Mouse (Mus musculus) stomach, postnatal 0 days (tissue): ENCODE measurements at regions not wholly inside any gene's neighbourhood (a gene's known extent, or its start where the extent isn't known, plus 50 kb on each side); places are given as distances from the start of the nearest gene placed in this dataset.

Experiments used
- ATAC-seq: fragments of 200-750 bp; cut with Nextera tagmentation; 2 replicates; pipeline ENCODE4 v1.8.0; 2017; ENCODE audit not compliant: low FRiP score, low TSS enrichment
- DNase-seq: peaks from one replicate; pipeline ENCODE4 v3.0.0-alpha.2; 2016; ENCODE audit warnings: low spot score
- H3K27ac ChIP-seq: fragments of 300-500 bp; sonication (generic); replicated peaks from 2 replicates; pipeline ENCODE4 v1.5.1; 2014; ENCODE audit warnings: mild to moderate bottlenecking, control low read depth
- H3K27me3 ChIP-seq: fragments of 300-500 bp; sonication (generic); 2 replicates; pipeline ENCODE4 v1.6.1; 2014; ENCODE audit warnings: low read length; ENCODE audit not compliant: control insufficient read depth, insufficient read depth
- H3K36me3 ChIP-seq: fragments of 300-500 bp; sonication (generic); 2 replicates; pipeline ENCODE4 v1.6.1; 2014; ENCODE audit warnings: low read length, mixed read lengths; ENCODE audit not compliant: control insufficient read depth, insufficient read depth
- H3K4me1 ChIP-seq: fragments of 300-500 bp; sonication (generic); replicated peaks from 2 replicates; pipeline ENCODE4 v1.6.1; 2014; ENCODE audit warnings: antibody characterized with exemption; ENCODE audit not compliant: control insufficient read depth, insufficient read depth
- H3K4me2 ChIP-seq: fragments of 300-500 bp; sonication (generic); replicated peaks from 2 replicates; pipeline ENCODE4 v1.6.1; 2014; ENCODE audit warnings: low read depth, mild to moderate bottlenecking, control low read depth, moderate library complexity
- H3K4me3 ChIP-seq: fragments of 300-500 bp; sonication (generic); 2 replicates; pipeline ENCODE4 v1.5.1; 2014; ENCODE audit warnings: low read depth, low read length, control low read depth
- H3K9ac ChIP-seq: fragments of 300-500 bp; sonication (generic); 2 replicates; pipeline ENCODE4 v1.6.1; 2014; ENCODE audit warnings: mild to moderate bottlenecking, low read length, control low read depth, mixed read lengths
- H3K9me3 ChIP-seq: fragments of 300-500 bp; sonication (generic); 2 replicates; pipeline ENCODE4 v1.6.1; 2016; ENCODE audit warnings: low read length; ENCODE audit not compliant: control insufficient read depth
- CTCF ChIP-seq: IDR thresholded peaks from 2 replicates; pipeline ENCODE4 v1.5.1; 2016; ENCODE audit warnings: antibody characterized with exemption, low read depth, mild to moderate bottlenecking, moderate library complexity
- EP300 ChIP-seq: optimal IDR thresholded peaks from 2 replicates; pipeline ENCODE3; 2016; ENCODE audit warnings: antibody characterized with exemption
- WGBS: fragments of 180-500 bp; shearing (Covaris S2); extraction: QIAGEN DNeasy Blood & Tissue Kit; methylation state at CpG from one replicate; pipeline ENCODE4 v1.1.7; 2014; 5-methylcytosine and 5-hydroxymethylcytosine counted together

DNA sequence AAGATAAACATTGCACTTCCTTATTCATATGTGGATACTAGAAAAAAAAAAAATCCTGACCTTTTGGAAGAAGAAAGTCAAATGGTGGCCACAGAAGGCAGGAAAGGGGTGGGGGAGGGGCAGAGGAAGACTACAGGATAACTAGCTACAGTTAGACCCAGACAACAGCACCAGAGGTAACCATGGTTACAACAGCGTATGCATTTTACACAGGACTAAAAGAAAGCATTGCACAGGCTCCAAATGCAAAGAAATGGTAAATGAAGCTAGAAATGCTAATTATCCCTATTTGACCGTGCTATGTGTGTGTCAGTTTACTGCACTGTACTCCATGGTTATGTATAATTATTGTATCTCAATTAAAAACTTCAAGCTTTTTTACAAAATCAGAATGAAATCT lies 158.4 kb downstream of the Cartpt start:
- DNase-seq: no peak
- H3K36me3 ChIP-seq: no peaks in the 10 kb centered on the region
- TF ChIP-seq CTCF (no peak), EP300 (no peak)
- no peaks in the 10 kb centered on the region for H3K27me3 ChIP-seq
- 75% methylated on average over 2 of the region's 2 CpGs for WGBS
- no peak overlapping the region for H3K9ac ChIP-seq
- ATAC-seq: no peak
- no peaks in the 10 kb centered on the region for H3K4me1 ChIP-seq
- no peak overlapping the region for H3K27ac ChIP-seq
- H3K9me3 ChIP-seq: no peaks in the 10 kb centered on the region
- H3K4me3 ChIP-seq: no peak overlapping the region
- no peak overlapping the region for H3K4me2 ChIP-seq

DNA sequence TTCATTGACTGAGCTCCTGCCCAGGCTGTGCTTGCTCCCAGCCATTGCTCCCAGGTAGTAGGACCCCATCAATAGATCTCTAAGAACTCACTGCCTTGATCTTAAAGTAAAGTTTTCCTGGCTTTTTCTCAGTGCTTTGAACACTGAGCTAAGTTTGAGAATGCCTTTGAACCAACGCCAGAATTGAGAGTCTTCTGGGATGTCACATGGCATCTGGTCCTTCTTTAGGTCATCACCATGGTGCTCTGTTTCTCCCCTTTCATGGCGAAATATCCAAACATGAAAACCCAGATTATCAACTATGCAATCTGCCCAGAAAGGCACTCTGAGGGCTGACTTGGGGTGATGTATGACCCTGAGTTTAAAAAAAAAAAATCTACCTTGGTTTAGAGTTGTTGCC lies 158.9 kb downstream of the Cartpt start:
- H3K27ac ChIP-seq: no peak overlapping the region
- no peak for DNase-seq
- ATAC-seq: no peak
- no peak overlapping the region for H3K9ac ChIP-seq
- no peak overlapping the region for H3K4me2 ChIP-seq
- H3K36me3 ChIP-seq: no peaks in the 10 kb centered on the region
- H3K4me1 ChIP-seq: no peaks in the 10 kb centered on the region
- H3K27me3 ChIP-seq: no peaks in the 10 kb centered on the region
- WGBS: 59% methylated on average over 2 of the region's 2 CpGs
- TF ChIP-seq EP300 (no peak), CTCF (no peak)
- H3K9me3 ChIP-seq: no peaks in the 10 kb centered on the region
- H3K4me3 ChIP-seq: no peak overlapping the region

DNA sequence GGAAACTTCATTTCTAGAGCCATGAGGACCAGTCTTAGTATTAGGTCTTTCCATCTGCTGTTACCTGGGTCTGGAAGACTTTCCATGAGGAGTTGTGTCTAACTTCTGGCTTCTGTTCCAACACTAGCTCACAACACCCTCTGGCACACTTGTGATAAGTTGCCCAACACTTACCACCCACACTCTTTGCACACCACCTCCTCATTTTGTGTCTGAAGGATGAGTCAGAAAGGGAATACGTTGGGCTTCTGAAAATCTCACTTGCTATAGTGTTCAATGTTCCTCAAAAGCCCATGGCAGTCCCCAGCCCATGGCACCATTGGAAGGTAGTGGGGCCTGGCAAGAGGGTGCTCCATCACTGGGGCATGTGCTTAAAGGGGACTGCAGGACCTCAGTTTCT lies 161.5 kb downstream of the Cartpt start:
- no peak overlapping the region for H3K4me3 ChIP-seq
- H3K36me3 ChIP-seq: no peaks in the 10 kb centered on the region
- TF ChIP-seq CTCF: no peak
- no peak for DNase-seq
- WGBS: 60% methylated on average over 1 of the region's 1 CpGs
- no peaks in the 10 kb centered on the region for H3K27me3 ChIP-seq
- H3K4me2 ChIP-seq: no peak overlapping the region
- H3K27ac ChIP-seq: no peak overlapping the region
- H3K4me1 ChIP-seq: no peaks in the 10 kb centered on the region
- no peaks in the 10 kb centered on the region for H3K9me3 ChIP-seq
- no peak for ATAC-seq
- no peak overlapping the region for H3K9ac ChIP-seq

DNA sequence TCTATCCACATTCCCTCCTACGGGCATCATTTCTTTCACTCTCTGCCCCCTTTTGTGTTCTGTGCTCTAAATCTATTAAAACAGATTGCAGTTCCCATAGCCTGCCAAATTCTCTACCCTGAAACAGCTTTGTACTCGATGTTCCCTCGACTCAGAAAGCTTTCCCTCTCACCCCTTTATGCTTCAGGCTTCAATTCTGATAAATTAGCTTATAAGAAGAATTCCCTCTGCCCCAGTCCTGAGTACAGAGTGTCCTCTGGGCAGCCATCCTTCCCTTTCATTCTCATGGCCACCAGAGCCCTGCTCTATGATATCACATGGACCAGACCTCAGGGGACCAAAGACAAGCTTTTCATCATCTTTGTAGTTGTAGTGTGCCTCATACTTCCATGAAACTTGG lies 163.6 kb downstream of the Cartpt start:
- H3K9me3 ChIP-seq: no peaks in the 10 kb centered on the region
- DNase-seq: no peak
- H3K4me3 ChIP-seq: no peak overlapping the region
- no peaks in the 10 kb centered on the region for H3K36me3 ChIP-seq
- WGBS: 67% methylated on average over 3 of the region's 3 CpGs
- no peaks in the 10 kb centered on the region for H3K4me1 ChIP-seq
- TF ChIP-seq EP300 (no peak), CTCF (no peak)
- H3K27me3 ChIP-seq: no peaks in the 10 kb centered on the region
- H3K4me2 ChIP-seq: no peak overlapping the region
- no peak overlapping the region for H3K27ac ChIP-seq
- no peak overlapping the region for H3K9ac ChIP-seq
- ATAC-seq: no peak

DNA sequence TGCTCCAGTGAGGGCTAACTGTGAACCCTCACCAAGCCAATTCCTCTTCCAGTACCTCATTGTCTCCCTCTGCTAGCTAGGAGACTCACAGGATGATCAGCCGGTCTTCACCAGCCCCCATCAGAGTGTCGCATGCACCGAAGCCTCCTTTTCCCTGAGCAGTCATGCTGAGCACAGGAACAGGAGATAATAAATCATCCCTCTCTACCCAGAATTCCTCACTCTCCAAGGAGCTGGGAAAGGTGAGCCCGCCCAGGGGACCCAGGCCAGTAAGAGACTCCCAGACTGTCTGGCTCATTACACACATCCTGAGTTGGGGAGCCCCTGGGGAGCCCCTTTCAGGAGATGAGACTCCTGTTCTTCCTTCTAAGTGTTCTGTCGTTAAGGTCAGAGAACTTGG lies 171.7 kb downstream of the Cartpt start:
- Histone ChIP-seq H3K4me2 (no peak overlapping the region), H3K4me3 (no peak overlapping the region), H3K4me1 (no peaks in the 10 kb centered on the region), H3K9me3 (no peaks in the 10 kb centered on the region), H3K36me3 (no peaks in the 10 kb centered on the region), H3K27ac (no peak overlapping the region), H3K9ac (no peak overlapping the region), H3K27me3 (no peaks in the 10 kb centered on the region)
- DNase-seq (no peak), ATAC-seq (no peak)
- WGBS: 33% methylated on average over 5 of the region's 5 CpGs
- TF ChIP-seq EP300: no peak
- TF ChIP-seq CTCF: no peak

DNA sequence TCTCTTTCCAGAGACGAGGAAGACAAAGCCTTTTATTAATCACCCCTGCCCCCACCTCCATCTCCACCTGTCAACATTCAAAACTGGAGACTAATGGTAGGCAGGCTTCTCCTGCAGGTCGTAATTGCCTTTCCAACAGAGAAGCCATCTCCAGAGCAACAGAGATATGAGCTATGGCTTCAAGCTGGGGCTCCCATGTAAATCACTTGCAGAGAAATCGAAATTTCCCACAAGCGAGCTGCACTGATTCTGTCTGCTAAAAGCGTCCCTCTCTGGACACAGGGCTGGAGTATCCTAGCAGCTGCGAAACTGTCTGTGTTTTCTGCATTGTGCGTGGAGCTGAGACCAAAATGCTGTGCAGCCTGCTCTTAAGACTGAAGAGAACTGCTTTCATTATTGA lies 176.6 kb downstream of the Cartpt start:
- ATAC-seq (no peak), DNase-seq (no peak)
- TF ChIP-seq CTCF (no peak), EP300 (no peak)
- H3K9me3 ChIP-seq: no peaks in the 10 kb centered on the region
- no peaks in the 10 kb centered on the region for H3K4me1 ChIP-seq
- no peak overlapping the region for H3K27ac ChIP-seq
- H3K4me2 ChIP-seq: no peak overlapping the region
- 50% methylated on average over 7 of the region's 7 CpGs for WGBS
- H3K36me3 ChIP-seq: no peaks in the 10 kb centered on the region
- no peak overlapping the region for H3K9ac ChIP-seq
- H3K4me3 ChIP-seq: no peak overlapping the region
- H3K27me3 ChIP-seq: no peaks in the 10 kb centered on the region
